Comparison of ENCODE assay signal across 19 mouse cellular contexts in genomic region chr7:80491086-80491485, GRCm38 (mm10). TPM values are rescaled to one million over a fixed set of nuclear protein-coding genes. Genes with fewer than 3 reads are reported as not detected.
DNase-seq lines count a peak whose midpoint lies in the region; ATAC-seq lines count a peak whose summit lies in the region.
"Had no signal": no experiment of that assay in that cellular context is flagged by ENCODE, and none has a peak within 500 bp of the region (broad histone marks: within the 10 kb centered on the region; RNA-seq: fewer than 3 reads in every experiment).

No protein-coding gene starts in this region.

- H3K4me1 ChIP-seq in neural tube, embryonic 15.5 days: no peaks in the 10 kb centered on the region
- H3K4me1 ChIP-seq: forebrain, embryonic 15.5 days; heart, embryonic 15.5 days; intestine, embryonic 15.5 days; kidney, embryonic 15.5 days; neural tube, embryonic 13.5 days had no signal

- 96% methylated on average over 3 of the region's 3 CpGs for WGBS in neural tube, embryonic 15.5 days

- H3K9ac ChIP-seq in neural tube, embryonic 15.5 days (replicated peaks): no peak overlapping the region
- H3K9ac ChIP-seq: forebrain, embryonic 15.5 days; heart, embryonic 15.5 days; intestine, embryonic 15.5 days; kidney, embryonic 15.5 days; neural tube, embryonic 13.5 days had no signal

- peak; percentile 69 for ATAC-seq in megakaryocyte progenitor cell, adult 5-6 weeks (replicated peaks; ENCODE audit: poor library complexity)
- ATAC-seq in neural tube, embryonic 15.5 days (ENCODE audit: low FRiP score): no peak
- no peak for ATAC-seq in inflammation-experienced regulatory T-cells, adult 6 months
- ATAC-seq: activated CD4-positive, CD25-positive, alpha-beta regulatory T cell, adult 4 months; forebrain, embryonic 15.5 days; intestine, embryonic 15.5 days had no signal

- H3K9me3 ChIP-seq in neural tube, embryonic 15.5 days (replicated peaks): no peaks in the 10 kb centered on the region
- H3K9me3 ChIP-seq: forebrain, embryonic 15.5 days; heart, embryonic 15.5 days; intestine, embryonic 15.5 days; kidney, embryonic 15.5 days; neural tube, embryonic 13.5 days had no signal

- peaks cover 14% of the 10 kb centered on the region for H3K36me3 ChIP-seq in neural tube, embryonic 15.5 days

- no peaks in the 10 kb centered on the region for H3K27me3 ChIP-seq in neural tube, embryonic 15.5 days (replicated peaks)
- H3K27me3 ChIP-seq: forebrain, embryonic 15.5 days; heart, embryonic 15.5 days; intestine, embryonic 15.5 days; kidney, embryonic 15.5 days; neural tube, embryonic 13.5 days had no signal

- no peak overlapping the region for H3K4me2 ChIP-seq in neural tube, embryonic 15.5 days
- H3K4me2 ChIP-seq: forebrain, embryonic 15.5 days; heart, embryonic 15.5 days; intestine, embryonic 15.5 days; kidney, embryonic 15.5 days; neural tube, embryonic 13.5 days had no signal

- H3K4me3 ChIP-seq in neural tube, embryonic 15.5 days (replicated peaks): no peak overlapping the region
- H3K4me3 ChIP-seq: forebrain, embryonic 15.5 days; gastrocnemius, adult 2 months; heart, embryonic 15.5 days; intestine, embryonic 15.5 days; kidney, embryonic 15.5 days; neural tube, embryonic 13.5 days had no signal

- H3K27ac ChIP-seq in neural tube, embryonic 15.5 days (replicated peaks): no peak overlapping the region
- H3K27ac ChIP-seq: forebrain, embryonic 15.5 days; gastrocnemius, adult 2 months; heart, embryonic 15.5 days; intestine, embryonic 15.5 days; kidney, embryonic 15.5 days; neural tube, embryonic 13.5 days had no signal

- DNase-seq in ES-CJ7 (ENCODE audit: low read depth, low spot score) (peak; percentile 79), R1 (ENCODE audit: low read depth, low spot score) (peak; percentile 83), liver (peak; percentile 67)
- no peak for DNase-seq in Muller cell, postnatal 12 days (ENCODE audit: inconsistent ontology term)
- DNase-seq: adrenal gland, postnatal 25 days; cerebellum, adult 9-11 months; gastrocnemius, adult 2 months; layer of hippocampus, postnatal 36 days; lung, postnatal 14 days; thymus, adult 2 months had no signal

RNA-seq across cellular contexts. Expression of gene Blm, which starts 43.8 kb away (rescaled TPM):
- 60.4 and 76.5 TPM in 2 replicates for total RNA-seq in megakaryocyte progenitor cell, adult 5-6 weeks (2015)
- total RNA-seq in megakaryocyte progenitor cell, adult 5-6 weeks (2017): 36.9 and 56.7 TPM in 2 replicates
- 7.4 and 11.3 TPM in 2 replicates for polyA plus RNA-seq in neural tube, embryonic 15.5 days (2015; fragmentation: Nextera tagmentation; extraction: Ambion mirVana)
- 10 to 100 TPM in 1 of 3 experiments, 1 to 10 TPM in 2; 6.5 to 10.1 (median 9.6) TPM for polyA plus RNA-seq in inflammation-experienced regulatory T-cells, adult 6 months (2017; shearing (Covaris generic))
